Mouse (Mus musculus): ENCODE measurements around the gene Lss. TPM values are rescaled to one million over a fixed set of nuclear protein-coding genes. Genes with fewer than 3 reads are reported as not detected.

Gene Lss
- polyA plus RNA-seq, 1 experiment from 2014 or later: 17.4 TPM

DNA sequence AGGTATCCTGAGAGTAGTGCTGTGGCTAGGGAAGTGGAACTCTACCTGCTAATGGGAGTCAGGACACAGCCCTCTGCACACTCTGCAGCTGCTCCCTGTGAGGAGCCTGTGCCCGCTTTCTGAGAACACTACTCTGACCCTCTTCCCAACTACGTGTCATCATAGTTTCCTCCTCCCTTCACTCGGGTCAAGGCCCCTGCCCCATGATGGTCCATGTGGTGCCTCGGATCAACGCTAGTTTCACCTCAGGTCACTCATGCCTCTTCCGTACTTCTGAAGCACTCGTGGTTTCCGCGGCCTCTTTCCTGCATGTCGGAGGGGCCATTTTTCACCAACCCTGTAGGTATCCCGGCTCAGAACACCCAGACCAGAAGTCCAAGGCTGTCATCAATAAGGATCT, 466 bp upstream of the Lss start:
- no peak for DNase-seq (ENCODE audit: low read depth, low spot score)
- H3K27me3 ChIP-seq: peaks cover 6% of the 10 kb centered on the region
- POLR2A ChIA-PET: interaction anchor here (1.0 kb wide), 1 partner anchor 21 kb away, joined by 3 read pairs; no protein-coding TSS in a partner anchor
- no peak for ATAC-seq
- in situ Hi-C loops (cut with MboI; ENCODE audit: low pct_unique_long_range_greater_than_20kb): no loop called here
- CTCF ChIA-PET: no interaction called here
- TF ChIP-seq CTCF (IDR thresholded peaks at IDR 0.05): no peak

DNA sequence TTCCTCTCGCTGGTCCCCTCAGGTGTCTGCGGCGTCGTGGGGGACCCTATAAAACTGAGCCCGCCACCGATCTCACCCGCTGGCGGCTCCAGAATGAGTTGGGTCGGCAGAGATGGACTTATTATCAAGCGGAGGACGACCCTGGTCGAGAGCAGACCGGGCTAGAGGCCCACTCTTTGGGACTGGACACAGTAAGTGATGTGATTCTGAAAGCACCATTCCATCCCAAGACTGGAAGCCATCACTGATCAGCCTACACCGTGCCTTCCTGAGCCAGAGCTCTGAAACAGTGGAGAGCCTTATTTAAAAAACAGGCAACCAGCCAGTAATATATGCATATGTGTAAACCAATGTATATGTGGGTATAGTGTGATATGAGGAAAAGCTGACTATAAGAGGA, 440 bp downstream of the Lss start:
- POLR2A ChIA-PET: no interaction called here
- in situ Hi-C loops (cut with MboI; ENCODE audit: low pct_unique_long_range_greater_than_20kb): no loop called here
- CTCF ChIA-PET: no interaction called here
- DNase-seq (ENCODE audit: low read depth, low spot score): no peak
- ATAC-seq: peak; percentile 23
- H3K27me3 ChIP-seq: peaks cover 6% of the 10 kb centered on the region
- TF ChIP-seq CTCF (IDR thresholded peaks at IDR 0.05): no peak

DNA sequence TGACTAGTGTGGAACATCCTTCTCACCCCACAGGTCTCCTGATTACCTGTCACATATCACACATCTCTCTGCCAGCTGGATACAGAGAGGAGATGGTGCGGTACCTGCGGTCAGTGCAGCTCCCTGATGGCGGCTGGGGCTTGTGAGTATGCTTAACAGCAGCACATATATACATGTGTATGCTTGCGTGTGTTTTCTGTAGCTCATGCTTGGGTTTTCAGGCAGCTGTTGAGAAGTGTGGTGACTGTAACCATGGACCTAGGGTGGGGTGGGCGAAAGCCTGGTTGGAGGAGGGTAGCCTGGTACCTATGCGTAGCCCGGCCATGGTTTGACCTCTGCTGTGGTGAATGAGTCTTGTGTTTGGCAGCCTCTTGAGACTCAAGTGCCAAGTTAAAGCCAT, 4.1 kb downstream of the Lss start:
- no peak for DNase-seq (ENCODE audit: low read depth, low spot score)
- no peak for ATAC-seq
- ChIA-PET CTCF (no interaction called here), POLR2A (no interaction called here)
- H3K27me3 ChIP-seq: no peaks in the 10 kb centered on the region
- TF ChIP-seq CTCF (IDR thresholded peaks at IDR 0.05): no peak
- in situ Hi-C loops (cut with MboI; ENCODE audit: low pct_unique_long_range_greater_than_20kb): no loop called here

DNA sequence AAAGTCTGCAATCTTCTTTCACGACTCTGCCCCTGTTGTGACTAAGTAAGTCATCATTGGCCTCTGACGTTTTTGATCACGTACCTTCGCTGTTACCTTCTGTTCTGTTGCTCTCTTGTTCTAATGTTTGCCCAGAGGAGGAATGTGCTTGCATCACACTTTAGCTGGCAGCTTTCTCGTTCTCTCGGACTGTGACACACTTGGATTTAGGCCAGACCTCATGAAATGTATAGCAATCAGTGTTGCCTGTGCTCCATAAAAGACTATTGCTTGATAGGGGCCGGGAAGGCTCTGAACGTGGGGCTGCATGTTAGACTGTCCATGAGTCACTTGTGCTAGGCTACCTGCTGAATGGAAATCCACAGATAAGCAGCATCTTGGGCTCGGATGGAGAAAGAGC, 6.2 kb downstream of the Lss start:
- POLR2A ChIA-PET: interaction anchor here (0.6 kb wide), 1 partner anchor 109 kb away, joined by 4 read pairs; no protein-coding TSS in a partner anchor
- H3K27me3 ChIP-seq: no peaks in the 10 kb centered on the region
- DNase-seq (ENCODE audit: low read depth, low spot score) (peak; percentile 49), ATAC-seq (peak; percentile 45)
- in situ Hi-C loops (cut with MboI; ENCODE audit: low pct_unique_long_range_greater_than_20kb): no loop called here
- CTCF ChIA-PET: no interaction called here
- no peak for TF ChIP-seq CTCF (IDR thresholded peaks at IDR 0.05)

DNA sequence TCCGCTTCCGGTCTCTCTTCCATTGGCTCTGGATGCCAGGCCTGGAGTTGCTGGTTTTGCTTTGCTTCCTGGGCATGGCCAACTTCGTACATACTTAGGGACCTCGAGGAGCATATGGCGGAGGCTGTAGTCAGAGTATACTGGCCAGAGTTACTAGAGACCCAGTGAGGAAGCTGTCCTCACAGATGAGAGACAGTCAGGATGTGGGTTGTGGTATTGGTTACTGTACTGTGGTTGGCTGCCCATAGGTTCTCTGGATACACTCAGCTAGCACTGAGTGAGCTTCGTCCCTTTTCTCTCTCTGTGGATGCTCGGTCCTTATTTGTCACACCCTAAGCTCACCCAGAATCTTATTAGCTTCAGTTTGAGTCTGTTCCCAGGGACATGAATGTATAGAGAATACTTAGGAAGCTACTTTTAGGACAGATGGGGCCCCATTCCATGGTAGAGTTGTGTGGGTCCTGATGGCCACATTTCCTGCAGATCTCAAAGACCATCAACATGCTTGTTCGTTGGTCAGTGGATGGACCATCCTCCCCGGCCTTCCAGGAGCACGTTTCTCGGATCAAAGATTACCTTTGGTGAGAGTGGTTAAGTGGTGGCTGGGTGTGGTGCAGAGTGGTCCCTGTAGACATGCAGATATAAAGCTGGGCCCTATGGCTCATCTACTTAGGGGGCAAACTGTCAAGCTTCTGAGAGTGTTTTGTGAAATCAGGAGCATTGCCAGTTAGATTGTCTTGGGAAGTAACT, 10.1 kb downstream of the Lss start:
- TF ChIP-seq CTCF (IDR thresholded peaks at IDR 0.05): no peak
- in situ Hi-C loops (cut with MboI; ENCODE audit: low pct_unique_long_range_greater_than_20kb): no loop called here
- H3K27me3 ChIP-seq: no peaks in the 10 kb centered on the region
- ChIA-PET CTCF (no interaction called here), POLR2A (no interaction called here)
- no peak for DNase-seq (ENCODE audit: low read depth, low spot score)
- ATAC-seq: no peak

DNA sequence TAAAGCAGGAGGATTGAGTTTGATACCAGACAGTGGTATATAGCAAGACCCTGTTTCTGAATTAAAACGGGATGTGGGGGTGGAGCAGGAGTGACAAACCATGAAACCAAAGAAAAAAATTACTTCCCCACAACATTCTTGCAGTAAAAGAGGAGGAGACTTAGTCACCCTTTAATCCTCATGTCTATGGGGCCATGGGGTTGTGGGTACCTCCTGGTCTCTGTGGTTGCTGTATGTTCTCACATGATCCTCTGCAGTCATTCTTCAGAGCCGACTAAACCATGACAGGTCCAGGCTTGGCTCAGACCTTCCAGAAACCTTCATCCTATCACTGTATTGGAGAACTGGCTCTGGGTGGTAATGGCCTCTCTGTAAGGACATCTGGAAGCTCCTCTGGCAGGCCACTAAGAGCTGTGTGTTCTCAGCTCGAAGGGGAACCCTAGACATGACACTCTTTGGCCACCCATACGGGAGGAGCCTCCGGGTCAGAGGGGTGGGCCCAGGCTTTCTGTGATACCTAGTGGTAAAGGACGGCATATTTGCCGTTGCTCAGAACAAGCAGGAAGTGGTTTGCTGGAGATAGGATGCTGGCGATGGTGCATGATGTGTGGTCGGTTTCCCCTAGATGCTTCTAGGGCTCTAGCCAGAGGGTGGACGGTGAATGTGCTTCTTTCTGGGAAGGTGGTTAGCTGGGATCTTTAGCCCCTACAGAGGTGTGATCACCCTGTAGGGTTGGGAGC, 11.4 kb downstream of the Lss start:
- in situ Hi-C loops (cut with MboI; ENCODE audit: low pct_unique_long_range_greater_than_20kb): no loop called here
- DNase-seq (ENCODE audit: low read depth, low spot score) (peak; percentile 41), ATAC-seq (no peak)
- ChIA-PET CTCF (no interaction called here), POLR2A (interaction anchor here (0.6 kb wide), 1 partner anchor 52 kb away, joined by 3 read pairs; no protein-coding TSS in a partner anchor)
- no peak for TF ChIP-seq CTCF (IDR thresholded peaks at IDR 0.05)
- H3K27me3 ChIP-seq: no peaks in the 10 kb centered on the region

DNA sequence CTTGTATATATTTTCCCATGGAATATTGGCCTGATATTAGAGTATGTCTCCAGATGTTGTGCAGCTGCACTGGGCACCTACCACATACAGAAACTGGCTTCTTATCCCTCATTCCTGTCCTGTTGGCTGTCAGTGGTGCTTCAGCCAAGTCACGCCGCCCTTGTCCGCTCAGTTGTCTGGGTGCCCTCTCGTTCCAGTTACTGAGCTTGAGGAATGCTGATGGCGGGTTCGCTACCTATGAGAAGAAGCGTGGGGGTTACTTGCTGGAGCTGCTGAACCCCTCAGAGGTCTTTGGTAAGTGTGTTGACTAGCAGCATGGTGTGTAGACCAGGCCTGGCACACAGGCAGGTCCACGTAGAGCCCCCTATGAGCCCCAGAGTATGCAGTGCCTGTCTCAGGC, 15.2 kb downstream of the Lss start:
- no peaks in the 10 kb centered on the region for H3K27me3 ChIP-seq
- DNase-seq (ENCODE audit: low read depth, low spot score): no peak
- ChIA-PET POLR2A (interaction anchor here (0.9 kb wide), 1 partner anchor 45 kb away, joined by 3 read pairs; no protein-coding TSS in a partner anchor), CTCF (no interaction called here)
- in situ Hi-C loops (cut with MboI; ENCODE audit: low pct_unique_long_range_greater_than_20kb): no loop called here
- no peak for TF ChIP-seq CTCF (IDR thresholded peaks at IDR 0.05)
- ATAC-seq: no peak

DNA sequence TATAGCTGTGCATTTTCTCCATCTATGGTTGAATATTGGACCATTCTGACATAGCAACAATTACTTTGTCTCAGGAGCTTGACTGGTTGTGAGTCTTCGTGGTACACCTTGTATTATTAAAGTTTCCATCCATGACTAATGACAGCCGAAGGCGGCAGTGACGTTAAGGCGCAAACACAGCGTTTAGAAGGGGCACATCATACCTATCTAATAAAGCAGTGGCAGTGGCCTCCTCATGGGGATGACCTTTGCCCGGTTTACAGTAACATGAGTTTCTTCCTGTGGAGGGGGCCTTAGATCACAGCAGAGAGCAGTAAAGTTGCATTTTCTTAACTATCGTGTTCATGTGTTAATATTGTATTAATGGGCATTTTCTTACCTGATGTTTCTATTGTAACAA, 16.8 kb downstream of the Lss start:
- CTCF ChIA-PET: no interaction called here
- POLR2A ChIA-PET: no interaction called here
- DNase-seq (ENCODE audit: low read depth, low spot score) (no peak), ATAC-seq (no peak)
- no peaks in the 10 kb centered on the region for H3K27me3 ChIP-seq
- in situ Hi-C loops (cut with MboI; ENCODE audit: low pct_unique_long_range_greater_than_20kb): no loop called here
- TF ChIP-seq CTCF (IDR thresholded peaks at IDR 0.05): no peak

DNA sequence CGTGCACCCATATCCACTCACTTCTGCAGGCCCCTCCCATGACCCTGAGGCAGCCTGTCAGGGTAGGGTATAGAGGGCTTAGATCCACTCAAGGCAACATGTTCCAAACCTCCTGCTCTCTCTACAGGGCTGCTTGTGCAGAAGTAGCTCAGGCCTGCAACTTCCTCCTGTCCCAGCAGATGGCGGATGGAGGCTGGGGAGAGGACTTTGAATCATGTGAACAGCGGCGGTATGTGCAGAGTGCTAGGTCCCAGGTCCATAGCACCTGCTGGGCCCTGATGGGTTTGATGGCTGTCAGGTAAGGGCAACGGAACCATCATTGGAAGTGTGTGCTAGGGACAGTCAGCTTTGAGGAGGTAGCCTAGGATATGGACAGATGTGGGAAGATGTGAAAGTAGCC, 19.1 kb downstream of the Lss start:
- CTCF ChIA-PET: no interaction called here
- no peak for TF ChIP-seq CTCF (IDR thresholded peaks at IDR 0.05)
- H3K27me3 ChIP-seq: no peaks in the 10 kb centered on the region
- POLR2A ChIA-PET: interaction anchor here (0.6 kb wide), 1 partner anchor 41 kb away, joined by 3 read pairs; no protein-coding TSS in a partner anchor
- ATAC-seq (no peak), DNase-seq (ENCODE audit: low read depth, low spot score) (no peak)
- in situ Hi-C loops (cut with MboI; ENCODE audit: low pct_unique_long_range_greater_than_20kb): no loop called here

DNA sequence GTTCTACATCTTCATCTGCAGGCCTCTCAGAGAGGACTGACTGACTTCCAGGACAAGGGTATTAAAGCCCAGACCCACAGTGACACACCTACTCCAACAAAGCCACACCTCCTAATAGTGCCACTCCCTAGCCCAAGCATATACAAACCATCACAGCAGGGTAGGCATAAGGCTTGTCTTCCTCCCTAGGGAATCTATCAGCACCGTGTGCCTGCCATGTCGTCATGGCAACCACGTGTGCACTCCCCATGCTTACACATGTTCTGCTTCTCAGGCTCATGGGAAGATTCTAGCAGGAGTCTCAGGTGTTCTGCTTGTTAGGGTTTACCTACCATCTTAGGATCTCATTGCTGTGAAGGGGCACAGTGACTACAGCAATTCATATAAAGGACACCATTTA, 20.2 kb downstream of the Lss start:
- DNase-seq (ENCODE audit: low read depth, low spot score) (no peak), ATAC-seq (no peak)
- no peaks in the 10 kb centered on the region for H3K27me3 ChIP-seq
- in situ Hi-C loops (cut with MboI; ENCODE audit: low pct_unique_long_range_greater_than_20kb): no loop called here
- no peak for TF ChIP-seq CTCF (IDR thresholded peaks at IDR 0.05)
- CTCF ChIA-PET: no interaction called here
- POLR2A ChIA-PET: no interaction called here

DNA sequence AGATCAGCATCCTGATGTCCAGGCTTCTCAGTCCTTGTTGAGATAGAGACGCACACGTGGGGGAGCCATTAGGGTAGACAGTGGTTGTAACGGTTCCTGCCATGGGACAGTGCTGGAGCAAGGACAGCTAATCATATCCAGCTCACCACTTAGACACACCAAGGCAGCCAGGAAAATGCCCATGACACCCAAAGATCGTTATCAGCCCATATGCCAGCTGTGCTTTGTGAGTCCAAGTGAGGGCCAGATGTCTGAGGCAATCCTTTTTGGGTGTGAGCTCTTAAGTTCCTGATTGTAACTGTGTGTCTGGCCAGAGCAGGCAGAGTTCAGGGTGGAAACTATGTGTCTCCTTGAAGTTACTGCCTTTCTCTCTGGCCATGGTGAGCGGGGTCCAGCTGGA, 22.7 kb downstream of the Lss start:
- in situ Hi-C loops (cut with MboI; ENCODE audit: low pct_unique_long_range_greater_than_20kb): no loop called here

More for the DNA sequence above, 22.7 kb downstream of the Lss start:
- no peak for DNase-seq (ENCODE audit: low read depth, low spot score)
- CTCF ChIA-PET: interaction anchor here (1.5 kb wide), 1 partner anchor 16 kb away, joined by 3 read pairs; no protein-coding TSS in a partner anchor
- no peaks in the 10 kb centered on the region for H3K27me3 ChIP-seq
- no peak for TF ChIP-seq CTCF (IDR thresholded peaks at IDR 0.05)
- POLR2A ChIA-PET: no interaction called here
- no peak for ATAC-seq

All from Patski (cell line).